Mouse (Mus musculus) ovary, postnatal 36 days (tissue): ENCODE data around the gene Prep.
"Not testable (repeated sequence)": the region's sequence is repeated elsewhere in the genome, so short reads cannot be mapped to it uniquely, and the experiment has no call there.

Experiments used
- DNase-seq: peaks from one replicate; pipeline ENCODE4 v3.0.0; 2022; ENCODE audit warnings: low spot score, mixed read lengths

Gene Prep

DNA sequence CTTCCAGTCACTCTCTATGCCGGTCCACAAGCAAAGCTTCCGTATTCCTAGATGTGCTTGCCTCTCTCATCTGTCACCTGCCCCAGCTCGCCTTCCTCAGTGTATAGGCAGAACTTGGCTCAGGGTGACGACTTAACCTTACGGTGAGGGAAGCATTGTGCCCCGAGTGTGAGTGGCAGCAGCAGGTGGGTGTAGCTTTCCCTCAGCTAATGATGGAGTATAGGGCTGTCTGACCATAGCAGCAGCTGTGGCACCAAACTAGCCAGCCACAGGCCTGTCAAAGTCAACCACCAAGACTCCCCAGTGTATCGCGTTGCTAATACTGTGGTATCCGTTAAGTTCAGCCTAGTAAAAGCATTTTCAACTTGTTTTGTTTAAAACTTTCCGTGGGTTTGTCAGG, 9.6 kb downstream of the Prep start:
- DNase-seq: no peak

- no peak for DNase-seq
These were observed 10.3 kb downstream of the Prep start for GRCm38 (mm10) chr10:45077353-45077752.

DNA sequence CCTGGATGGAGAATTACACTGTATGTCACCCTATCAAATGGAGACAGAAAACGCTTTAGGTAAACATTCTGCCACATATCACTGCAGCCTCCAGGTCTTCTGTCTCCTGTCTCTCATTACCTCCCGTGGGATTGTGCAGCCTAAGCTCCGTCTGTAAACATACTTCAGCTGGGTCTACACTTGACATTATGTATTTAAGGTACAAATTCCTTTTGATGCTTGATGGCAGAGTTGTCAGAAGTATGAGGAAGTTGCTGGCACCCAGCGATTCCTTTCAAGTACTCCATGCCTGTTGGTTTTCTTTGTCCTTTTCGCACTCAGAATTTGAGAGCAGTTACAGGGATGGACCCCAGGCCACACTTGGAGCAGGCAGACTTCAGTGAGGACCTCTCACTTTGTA, 12.8 kb downstream of the Prep start:
- no peak for DNase-seq

GRCm38 (mm10) chr10:45080490-45080889, 13.5 kb downstream of the Prep start:
- no peak for DNase-seq

GRCm38 (mm10) chr10:45082730-45083129, 15.7 kb downstream of the Prep start:
- DNase-seq: no peak

DNA sequence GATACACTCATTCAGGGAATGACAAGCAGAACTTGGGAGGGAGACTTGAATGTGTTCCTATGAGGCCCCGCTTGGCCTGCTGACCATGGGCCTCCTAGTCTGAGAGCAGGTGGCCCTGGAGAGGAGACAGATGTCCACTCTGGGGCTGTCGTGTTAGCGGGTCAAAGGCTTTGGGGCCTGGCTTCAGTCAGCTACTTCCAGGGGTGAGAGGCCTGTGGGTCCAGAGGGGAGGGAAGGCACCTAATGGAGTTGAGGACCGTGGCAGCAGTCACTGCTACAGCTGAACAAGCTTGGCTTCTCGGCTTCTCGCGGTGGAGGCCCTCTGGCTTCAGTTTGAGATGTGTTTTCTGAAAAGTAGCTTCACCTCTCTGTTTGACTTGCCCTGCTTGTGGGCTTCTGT, 17.0 kb downstream of the Prep start:
- DNase-seq: not testable (repeated sequence)

DNA sequence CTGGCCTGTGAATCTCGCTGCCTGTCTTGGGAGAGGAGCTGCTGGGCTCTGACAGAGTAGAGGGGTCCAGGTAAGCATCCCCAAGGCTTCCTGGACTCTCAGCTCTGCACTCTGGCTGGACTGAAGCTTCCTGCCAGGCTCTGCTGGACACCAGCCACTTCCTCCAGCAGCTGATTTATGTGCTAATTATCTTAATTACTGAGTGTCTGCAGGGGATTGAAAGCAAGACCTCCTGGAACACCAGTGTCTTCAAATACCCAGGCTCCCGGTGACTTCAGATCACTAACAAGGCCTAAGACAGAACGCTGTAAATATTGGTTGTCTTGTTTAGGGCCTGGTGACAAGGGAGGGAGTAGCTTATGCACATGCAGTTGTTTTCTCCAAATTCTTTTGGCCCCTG, 17.5 kb downstream of the Prep start:
- DNase-seq: no peak

- no peak for DNase-seq
These were observed 18.3 kb downstream of the Prep start for GRCm38 (mm10) chr10:45085315-45085714.

GRCm38 (mm10) chr10:45086637-45087036, 19.6 kb downstream of the Prep start:
- no peak for DNase-seq

DNA sequence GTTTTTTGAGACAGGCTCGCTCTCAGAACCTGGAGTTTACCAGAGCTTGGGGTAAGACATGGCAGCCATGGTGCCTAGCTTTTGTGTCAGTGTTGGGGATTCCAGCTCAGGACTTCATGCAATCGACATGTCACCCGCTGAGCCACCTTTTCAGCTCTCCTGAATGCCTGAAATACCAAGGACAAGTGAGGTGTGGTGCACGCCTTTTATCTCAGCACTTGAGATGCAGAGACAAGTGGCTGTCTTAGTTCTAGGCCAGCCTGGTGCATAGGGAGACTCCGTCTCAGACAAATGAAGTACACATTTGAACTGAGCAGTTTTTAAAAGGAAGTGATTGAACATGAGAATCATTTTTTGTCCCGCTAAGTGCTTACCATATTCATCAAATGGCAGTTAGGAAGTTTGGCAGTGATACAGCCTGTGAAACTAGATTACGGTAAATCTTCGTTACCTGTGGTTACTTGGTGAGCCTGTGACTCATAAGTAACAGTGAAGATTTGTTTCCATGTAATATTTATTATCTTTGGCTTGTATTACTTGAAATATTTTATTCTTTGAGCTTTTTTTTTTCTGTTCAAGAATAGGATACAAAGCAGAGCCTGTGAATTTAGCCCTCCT, 24.6 kb downstream of the Prep start:
- DNase-seq: no peak

DNA sequence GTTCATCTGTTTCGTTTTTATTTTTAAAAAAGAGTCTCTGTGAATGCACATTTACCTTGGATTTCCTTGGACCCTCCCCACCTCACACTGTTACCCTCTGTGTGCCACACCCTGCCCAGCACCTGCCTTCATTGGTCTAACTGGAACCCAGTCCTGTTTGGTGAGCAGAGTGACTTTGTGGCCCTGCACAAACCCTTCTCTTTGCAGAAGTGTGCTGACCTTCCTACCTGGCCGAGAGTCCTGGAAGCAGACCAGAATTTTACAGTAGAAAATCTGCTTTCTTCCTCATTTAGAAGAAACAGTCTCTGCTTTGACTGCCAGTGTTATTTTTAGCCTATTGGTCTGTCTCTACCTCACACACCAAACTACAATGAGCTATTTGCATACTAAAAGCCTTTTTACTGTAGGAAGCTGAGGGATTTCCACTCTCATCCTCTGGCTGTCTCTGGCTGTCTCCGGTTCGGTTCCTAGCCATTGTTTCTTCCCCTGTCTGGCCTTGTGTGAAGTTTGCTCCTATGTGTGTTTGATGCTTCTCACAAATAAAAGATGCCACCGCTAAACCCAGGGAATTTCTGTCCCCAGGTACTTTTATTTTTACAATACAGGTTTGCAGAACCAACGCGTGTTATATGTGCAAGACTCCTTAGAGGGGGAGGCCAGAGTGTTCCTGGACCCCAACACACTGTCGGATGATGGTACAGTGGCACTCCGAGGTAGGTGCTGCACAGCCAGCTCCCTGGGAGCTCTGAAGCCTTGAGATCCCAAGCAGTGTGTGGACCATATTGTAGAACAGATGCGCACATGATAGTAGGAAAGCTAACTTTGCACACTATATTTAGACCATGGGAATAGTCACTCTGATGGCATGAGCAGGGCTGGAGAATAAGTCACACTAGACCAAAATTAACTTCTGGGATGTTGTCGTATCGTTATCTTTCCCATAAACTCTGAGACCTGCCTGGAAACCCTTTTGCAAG, 25.4 kb downstream of the Prep start:
- DNase-seq: no peak

DNA sequence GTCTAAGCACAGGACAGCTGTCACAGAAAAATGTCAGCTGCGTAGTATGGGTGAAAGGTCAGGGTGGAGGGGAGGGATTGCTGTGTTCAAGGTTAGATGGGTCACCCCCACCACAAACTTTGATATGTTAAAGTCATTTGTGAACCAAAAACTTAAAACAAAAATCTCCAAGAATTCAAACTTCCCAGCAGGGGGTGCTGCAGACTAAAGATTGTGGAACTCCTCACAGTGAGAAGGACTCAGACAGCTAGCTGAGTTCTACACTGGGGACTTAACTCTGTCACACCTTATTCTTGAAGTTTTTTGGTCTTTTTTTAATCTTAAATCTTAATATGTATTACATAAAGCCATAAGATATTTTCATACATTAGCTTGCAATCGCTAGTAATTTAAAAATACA, 31.7 kb downstream of the Prep start:
- no peak for DNase-seq

DNA sequence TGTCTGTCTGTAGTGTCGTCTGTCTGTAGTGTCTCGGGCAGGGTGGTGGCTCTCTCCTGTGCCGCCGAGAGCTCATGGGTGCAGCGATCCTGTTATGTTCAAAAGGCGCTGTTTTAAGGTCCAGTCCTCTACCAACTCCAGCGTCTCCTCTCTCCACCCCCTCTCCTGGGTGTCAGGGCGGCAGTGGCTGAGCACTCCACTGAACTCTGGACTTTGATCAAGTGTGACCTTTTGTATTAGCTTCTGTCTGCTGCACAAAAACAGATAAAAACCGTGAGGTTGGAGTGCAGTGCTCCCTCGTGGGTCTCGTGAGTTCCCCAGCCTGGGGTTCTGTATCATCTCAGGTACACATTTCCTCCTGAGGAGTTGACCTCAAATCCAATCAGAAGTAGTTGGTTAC, 33.5 kb downstream of the Prep start:
- DNase-seq: no peak

DNA sequence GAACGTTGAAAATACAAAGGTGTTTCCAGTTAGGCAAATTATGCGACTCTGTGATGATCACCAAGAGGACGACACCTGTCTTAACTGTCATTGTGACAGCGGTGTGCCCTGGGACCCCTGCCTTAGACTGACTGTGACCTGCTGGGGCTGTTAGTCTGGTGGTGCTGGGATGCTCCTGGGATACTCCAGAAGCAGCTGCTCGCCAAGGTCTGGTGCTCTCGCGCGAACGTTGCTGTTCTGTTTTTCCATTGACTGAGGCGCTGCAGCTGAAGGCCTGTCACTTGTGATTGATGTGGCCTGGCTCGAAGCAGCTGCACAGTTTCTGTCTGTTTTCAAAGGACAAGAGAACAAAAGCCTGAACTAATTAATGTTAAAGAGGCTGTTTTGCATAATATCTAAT, 36.2 kb downstream of the Prep start:
- DNase-seq: no peak

DNA sequence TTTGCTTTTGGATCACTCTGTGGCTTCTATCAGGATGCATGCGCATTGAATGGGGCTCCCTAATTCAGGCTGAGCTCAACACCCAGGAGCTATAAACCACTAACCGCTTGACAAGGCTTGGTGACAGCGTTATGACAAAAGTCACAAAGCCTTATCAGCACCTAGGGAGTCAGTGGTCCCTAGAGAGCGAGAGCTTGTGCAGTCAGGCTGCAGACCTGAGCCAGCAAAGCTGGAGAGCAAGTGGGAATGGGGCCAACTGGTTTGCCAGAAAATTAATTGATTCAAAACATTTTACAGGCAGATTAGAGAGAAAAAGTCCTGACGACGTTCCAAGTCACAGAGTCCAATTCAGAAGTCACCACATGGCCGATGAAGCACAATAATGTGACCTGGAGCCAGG, 37.1 kb downstream of the Prep start:
- DNase-seq: no peak

DNA sequence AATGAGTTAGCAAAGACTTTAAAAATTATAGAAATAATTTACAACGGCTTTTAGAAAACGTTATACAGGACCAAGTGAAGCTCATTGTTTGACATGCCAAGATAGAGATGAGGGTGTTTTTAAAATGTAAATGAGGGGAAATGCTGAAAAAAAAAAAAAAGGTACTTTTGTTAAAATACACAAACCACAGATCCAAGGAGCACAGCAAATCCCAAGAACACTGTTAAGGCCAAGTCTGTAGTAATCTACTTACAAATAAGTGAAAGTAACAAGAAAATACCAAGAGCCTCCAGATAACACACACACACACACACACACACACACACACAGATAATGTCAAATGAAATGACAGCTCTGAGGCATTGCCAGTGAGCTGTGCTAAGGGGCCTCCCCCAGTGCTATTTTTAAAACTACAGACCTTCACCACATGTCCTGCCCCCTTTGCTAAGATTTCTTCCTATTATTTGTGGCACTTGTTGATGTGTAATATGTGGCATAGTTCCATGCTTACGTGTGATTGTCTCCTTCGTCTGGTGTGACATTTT, 37.6 kb downstream of the Prep start:
- no peak for DNase-seq

- no peak for DNase-seq
These were observed 39.5 kb downstream of the Prep start for GRCm38 (mm10) chr10:45106541-45106940.

DNA sequence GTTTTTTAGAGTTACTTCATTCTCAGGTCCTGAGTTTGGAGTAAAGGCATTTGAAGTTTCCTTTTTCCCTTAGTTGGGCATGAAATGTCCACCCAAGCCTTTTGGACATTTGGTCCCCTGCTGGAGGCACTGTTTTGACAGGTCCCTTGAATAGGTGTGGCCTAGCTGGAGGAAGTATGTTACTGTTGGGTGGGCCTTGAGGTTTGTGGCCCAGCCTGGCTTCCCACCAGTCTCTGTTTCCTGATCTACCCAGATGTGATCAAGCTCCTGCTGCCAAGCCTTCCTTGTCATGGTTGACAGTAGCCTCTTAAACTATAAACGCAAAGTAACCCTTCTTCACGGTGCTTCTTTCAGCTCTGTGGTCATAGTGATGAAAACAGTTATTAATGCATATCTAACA, 40.3 kb downstream of the Prep start:
- no peak for DNase-seq

GRCm38 (mm10) chr10:45109041-45109440, 42.0 kb downstream of the Prep start:
- DNase-seq: no peak

GRCm38 (mm10) chr10:45109974-45110373, 43.0 kb downstream of the Prep start:
- DNase-seq: no peak

DNA sequence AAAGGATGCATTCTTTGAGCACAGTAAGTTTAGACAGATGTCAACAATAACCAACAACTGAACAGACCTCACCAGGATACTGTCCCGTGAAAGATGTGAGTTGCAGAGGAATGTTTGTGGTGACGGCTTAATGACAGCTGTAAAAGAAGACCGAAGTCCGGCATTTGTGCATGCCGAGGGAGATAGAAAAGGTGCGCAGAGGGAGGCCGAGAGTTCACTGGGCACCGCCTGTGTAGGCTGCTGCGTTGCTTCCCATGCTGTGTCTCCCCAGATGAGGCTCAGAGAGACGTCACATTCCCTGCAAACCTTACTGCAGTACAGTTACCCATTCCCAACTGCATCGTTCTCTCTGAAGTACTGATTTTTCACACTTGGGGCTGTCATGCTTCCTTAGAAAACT, 45.9 kb downstream of the Prep start:
- DNase-seq: no peak

DNA sequence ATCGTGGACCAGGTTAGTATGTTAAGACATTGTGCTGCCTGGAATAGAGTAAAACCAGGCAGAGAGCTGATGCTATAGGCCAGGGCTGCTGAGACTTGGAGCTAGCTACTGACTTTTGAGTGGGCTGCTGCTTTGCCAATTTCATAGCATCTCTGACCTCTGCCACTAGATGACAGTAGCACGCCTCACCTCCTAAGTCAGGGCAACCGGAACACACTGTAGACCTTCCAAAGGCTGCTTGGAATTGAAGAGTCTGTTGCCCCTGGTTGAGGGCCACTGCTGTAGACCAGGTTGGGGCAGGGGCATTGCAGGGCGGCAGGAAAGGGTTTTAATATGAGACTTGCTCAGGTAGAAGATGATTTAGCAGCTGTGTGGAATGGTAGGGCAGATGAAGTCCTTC, 47.5 kb downstream of the Prep start:
- no peak for DNase-seq

- no peak for DNase-seq
These were observed 49.8 kb downstream of the Prep start for GRCm38 (mm10) chr10:45116832-45117231.
